Mouse (Mus musculus): ENCODE measurements around the gene Kcnmb3.

Gene Kcnmb3

GRCm38 (mm10) chr3:32495088-32495770 is 3.2 kb upstream of the Kcnmb3 start:
- DNase-seq (ENCODE audit: low read depth, low spot score): no peak

GRCm38 (mm10) chr3:32494387-32495087 is 2.5 kb upstream of the Kcnmb3 start:
- no peak for DNase-seq (ENCODE audit: low read depth, low spot score)

GRCm38 (mm10) chr3:32490928-32491315 is 1.1 kb downstream of the Kcnmb3 start:
- DNase-seq (ENCODE audit: low read depth, low spot score): no peak

GRCm38 (mm10) chr3:32490076-32490927 is 1.7 kb downstream of the Kcnmb3 start:
- DNase-seq (ENCODE audit: low read depth, low spot score): no peak

GRCm38 (mm10) chr3:32488172-32488571 is 3.9 kb downstream of the Kcnmb3 start:
- DNase-seq (ENCODE audit: low read depth, low spot score): no peak

GRCm38 (mm10) chr3:32486543-32486942 is 5.5 kb downstream of the Kcnmb3 start:
- DNase-seq (ENCODE audit: low read depth, low spot score): no peak

- DNase-seq (ENCODE audit: low read depth, low spot score): no peak
Measured at GRCm38 (mm10) chr3:32483035-32483434, 9.0 kb downstream of the Kcnmb3 start.

GRCm38 (mm10) chr3:32479961-32480360 is 12.1 kb downstream of the Kcnmb3 start:
- no peak for DNase-seq (ENCODE audit: low read depth, low spot score)

- no peak for DNase-seq (ENCODE audit: low read depth, low spot score)
Measured at GRCm38 (mm10) chr3:32473184-32473583, 18.8 kb downstream of the Kcnmb3 start.

- no peak for DNase-seq (ENCODE audit: low read depth, low spot score)
Measured at GRCm38 (mm10) chr3:32472191-32472900, 19.7 kb downstream of the Kcnmb3 start.

GRCm38 (mm10) chr3:32471098-32471497 is 20.9 kb downstream of the Kcnmb3 start:
- DNase-seq (ENCODE audit: low read depth, low spot score): peak; percentile 25

GRCm38 (mm10) chr3:32470449-32470848 is 21.6 kb downstream of the Kcnmb3 start:
- no peak for DNase-seq (ENCODE audit: low read depth, low spot score)

GRCm38 (mm10) chr3:32468411-32468810 is 23.6 kb downstream of the Kcnmb3 start:
- DNase-seq (ENCODE audit: low read depth, low spot score): no peak

- DNase-seq (ENCODE audit: low read depth, low spot score): no peak
Measured at GRCm38 (mm10) chr3:32467321-32467720, 24.7 kb downstream of the Kcnmb3 start.

- DNase-seq (ENCODE audit: low read depth, low spot score): no peak
Measured at GRCm38 (mm10) chr3:32459777-32460176, 32.3 kb downstream of the Kcnmb3 start.

- DNase-seq (ENCODE audit: low read depth, low spot score): peak; percentile 54
Measured at GRCm38 (mm10) chr3:32454329-32455021, 37.6 kb downstream of the Kcnmb3 start.

GRCm38 (mm10) chr3:32441710-32442109 is 50.3 kb downstream of the Kcnmb3 start:
- DNase-seq (ENCODE audit: low read depth, low spot score): no peak

GRCm38 (mm10) chr3:32438716-32439115 is 53.3 kb downstream of the Kcnmb3 start:
- no peak for DNase-seq (ENCODE audit: low read depth, low spot score)

- DNase-seq (ENCODE audit: low read depth, low spot score): no peak
Measured at GRCm38 (mm10) chr3:32437820-32438219, 54.2 kb downstream of the Kcnmb3 start.

- no peak for DNase-seq (ENCODE audit: low read depth, low spot score)
Measured at GRCm38 (mm10) chr3:32437297-32437696, 54.7 kb downstream of the Kcnmb3 start.

- no peak for DNase-seq (ENCODE audit: low read depth, low spot score)
Measured at GRCm38 (mm10) chr3:32436101-32436500, 55.9 kb downstream of the Kcnmb3 start.

Data from skeletal muscle tissue, adult 2 months (tissue).